Mouse (Mus musculus) lung, postnatal 0 days (tissue): ENCODE data around the gene Cmpk1. TPM values are rescaled to one million over a fixed set of nuclear protein-coding genes. Genes with fewer than 3 reads are reported as not detected.
A peak's percentile ranks its signal among the peaks of the same experiment; 100 is the strongest.

ENCODE experiments used
- ATAC-seq: fragments of 200-750 bp; cut with Nextera tagmentation; 2 replicates; pipeline ENCODE4 v1.8.0; 2017; ENCODE audit warnings: moderate library complexity
- DNase-seq: peaks from one replicate; pipeline ENCODE4 v3.0.0-alpha.2; 2016; ENCODE audit warnings: low spot score
- H3K27ac ChIP-seq: fragments of 300-500 bp; sonication (generic); 2 replicates; pipeline ENCODE4 v1.5.1; 2014; ENCODE audit warnings: antibody characterized with exemption, mild to moderate bottlenecking, low read length, mixed read lengths
- H3K27me3 ChIP-seq: fragments of 300-500 bp; sonication (generic); replicated peaks from 2 replicates; pipeline ENCODE4 v1.6.1; 2014; ENCODE audit warnings: low read length, mixed read lengths; ENCODE audit not compliant: insufficient read depth
- H3K36me3 ChIP-seq: fragments of 300-500 bp; sonication (generic); 2 replicates; pipeline ENCODE4 v1.6.1; 2014; ENCODE audit warnings: low read length, mixed read lengths; ENCODE audit not compliant: insufficient read depth
- H3K4me1 ChIP-seq: fragments of 300-500 bp; sonication (generic); 2 replicates; pipeline ENCODE4 v1.6.1; 2014; ENCODE audit warnings: antibody characterized with exemption, low read depth, low read length, mixed read lengths; ENCODE audit not compliant: insufficient read depth
- H3K4me2 ChIP-seq: fragments of 300-500 bp; sonication (generic); replicated peaks from 2 replicates; pipeline ENCODE4 v1.6.1; 2014; ENCODE audit warnings: low read depth, mild to moderate bottlenecking, low read length, moderate library complexity, mixed read lengths
- H3K4me3 ChIP-seq: fragments of 300-500 bp; sonication (generic); 2 replicates; pipeline ENCODE4 v1.5.1; 2014; ENCODE audit warnings: low read depth, low read length
- H3K9ac ChIP-seq: fragments of 300-500 bp; sonication (generic); replicated peaks from 2 replicates; pipeline ENCODE4 v1.6.1; 2014; ENCODE audit warnings: low read depth, mild to moderate bottlenecking
- H3K9me3 ChIP-seq: fragments of 300-500 bp; sonication (generic); 2 replicates; pipeline ENCODE4 v1.6.1; 2016; ENCODE audit warnings: low read length, mixed read lengths
- CTCF ChIP-seq: IDR thresholded peaks from 2 replicates; pipeline ENCODE4 v1.5.1; 2016; ENCODE audit warnings: antibody characterized with exemption, mild to moderate bottlenecking
- EP300 ChIP-seq: IDR thresholded peaks from 2 replicates; pipeline ENCODE4 v1.6.1; 2016; ENCODE audit warnings: antibody characterized with exemption, mild to moderate bottlenecking, control low read depth
- WGBS: fragments of 180-500 bp; shearing (Covaris S2); extraction: QIAGEN DNeasy Blood & Tissue Kit; methylation state at CpG from one replicate; pipeline ENCODE4 v1.1.7; 2014; 5-methylcytosine and 5-hydroxymethylcytosine counted together
- polyA plus RNA-seq: library from polyadenylated mRNA; unstranded; fragments of >200 nt; fragmentation: Nextera tagmentation; extraction: Ambion mirVana; gene quantifications from 2 replicates; pipeline ENCODE4 v1.2.1, GENCODE M21; 2015

The Cmpk1 gene
- polyA plus RNA-seq, 1 experiment from 2014 or later: 94.2 TPM

GRCm38 (mm10) chr4:114953172-114953571 is 33.9 kb downstream of the Cmpk1 start:
- ATAC-seq: no peak
- no peak for DNase-seq
- Histone ChIP-seq H3K9me3 (no peaks in the 10 kb centered on the region), H3K9ac (no peak overlapping the region), H3K4me1 (no peaks in the 10 kb centered on the region), H3K27me3 (no peaks in the 10 kb centered on the region), H3K27ac (no peak overlapping the region), H3K4me2 (no peak overlapping the region), H3K4me3 (no peak overlapping the region), H3K36me3 (no peaks in the 10 kb centered on the region)
- TF ChIP-seq EP300: no peak
- TF ChIP-seq CTCF: no peak
- WGBS: 81% methylated on average over 3 of the region's 3 CpGs

GRCm38 (mm10) chr4:114947852-114948481 is 39.1 kb downstream of the Cmpk1 start:
- no peak for TF ChIP-seq CTCF
- TF ChIP-seq EP300: no peak
- ATAC-seq (no peak), DNase-seq (no peak)
- Histone ChIP-seq H3K9me3 (no peaks in the 10 kb centered on the region), H3K4me3 (no peak overlapping the region), H3K27me3 (no peaks in the 10 kb centered on the region), H3K4me1 (no peaks in the 10 kb centered on the region), H3K9ac (no peak overlapping the region), H3K4me2 (no peak overlapping the region), H3K36me3 (no peaks in the 10 kb centered on the region), H3K27ac (no peak overlapping the region)
- WGBS: 39% methylated on average over 7 of the region's 7 CpGs

GRCm38 (mm10) chr4:114947395-114947794 is 39.6 kb downstream of the Cmpk1 start:
- Histone ChIP-seq H3K4me1 (no peaks in the 10 kb centered on the region), H3K4me3 (no peak overlapping the region), H3K4me2 (no peak overlapping the region), H3K9me3 (no peaks in the 10 kb centered on the region), H3K27me3 (no peaks in the 10 kb centered on the region), H3K36me3 (no peaks in the 10 kb centered on the region), H3K27ac (no peak overlapping the region), H3K9ac (no peak overlapping the region)
- ATAC-seq (peak; percentile 73), DNase-seq (peak; percentile 73)
- TF ChIP-seq EP300: no peak
- peak; percentile 96 for TF ChIP-seq CTCF
- WGBS: 18% methylated on average over 6 of the region's 6 CpGs

- no peak for TF ChIP-seq CTCF
- TF ChIP-seq EP300: no peak
- Histone ChIP-seq H3K4me2 (no peak overlapping the region), H3K4me1 (no peaks in the 10 kb centered on the region), H3K36me3 (no peaks in the 10 kb centered on the region), H3K9ac (no peak overlapping the region), H3K27ac (no peak overlapping the region), H3K4me3 (no peak overlapping the region), H3K27me3 (no peaks in the 10 kb centered on the region), H3K9me3 (no peaks in the 10 kb centered on the region)
- DNase-seq: no peak
- 80% methylated on average over 4 of the region's 4 CpGs for WGBS
- no peak for ATAC-seq
Observed at GRCm38 (mm10) chr4:114946416-114946815, 40.6 kb downstream of the Cmpk1 start.

GRCm38 (mm10) chr4:114945021-114945420 is 42.0 kb downstream of the Cmpk1 start:
- no peaks in the 10 kb centered on the region for H3K4me1 ChIP-seq
- H3K36me3 ChIP-seq: no peaks in the 10 kb centered on the region
- WGBS: 32% methylated on average over 5 of the region's 5 CpGs
- no peak overlapping the region for H3K4me3 ChIP-seq
- no peak overlapping the region for H3K4me2 ChIP-seq
- ATAC-seq (no peak), DNase-seq (no peak)
- no peak for TF ChIP-seq EP300
- no peak for TF ChIP-seq CTCF
- H3K9me3 ChIP-seq: no peaks in the 10 kb centered on the region
- no peaks in the 10 kb centered on the region for H3K27me3 ChIP-seq
- no peak overlapping the region for H3K27ac ChIP-seq
- H3K9ac ChIP-seq: no peak overlapping the region

GRCm38 (mm10) chr4:114942583-114942982 is 44.5 kb downstream of the Cmpk1 start:
- no peak overlapping the region for H3K4me3 ChIP-seq
- no peaks in the 10 kb centered on the region for H3K4me1 ChIP-seq
- H3K36me3 ChIP-seq: no peaks in the 10 kb centered on the region
- H3K9ac ChIP-seq: no peak overlapping the region
- H3K27me3 ChIP-seq: no peaks in the 10 kb centered on the region
- H3K4me2 ChIP-seq: no peak overlapping the region
- TF ChIP-seq EP300 (no peak), CTCF (no peak)
- DNase-seq (no peak), ATAC-seq (no peak)
- no peaks in the 10 kb centered on the region for H3K9me3 ChIP-seq
- WGBS: 68% methylated on average over 8 of the region's 8 CpGs
- H3K27ac ChIP-seq: no peak overlapping the region

GRCm38 (mm10) chr4:114942112-114942511 is 44.9 kb downstream of the Cmpk1 start:
- no peaks in the 10 kb centered on the region for H3K27me3 ChIP-seq
- no peak overlapping the region for H3K4me2 ChIP-seq
- DNase-seq (no peak), ATAC-seq (no peak)
- WGBS: 38% methylated on average over 4 of the region's 4 CpGs
- H3K4me3 ChIP-seq: no peak overlapping the region
- H3K9ac ChIP-seq: no peak overlapping the region
- no peaks in the 10 kb centered on the region for H3K4me1 ChIP-seq
- no peak for TF ChIP-seq EP300
- no peak for TF ChIP-seq CTCF
- no peaks in the 10 kb centered on the region for H3K9me3 ChIP-seq
- no peaks in the 10 kb centered on the region for H3K36me3 ChIP-seq
- H3K27ac ChIP-seq: no peak overlapping the region
